Mouse (Mus musculus) right cerebral cortex, postnatal 4 days (tissue): ENCODE data around the gene Fam83c.
"Not testable (repeated sequence)": the region's sequence is repeated elsewhere in the genome, so short reads cannot be mapped to it uniquely, and the experiment has no call there.

Experiments used
- DNase-seq: peaks from one replicate; pipeline ENCODE4 v3.0.0-alpha.2; 2022

The Fam83c gene

GRCm38 (mm10) chr2:155834732-155835131 lies at the start of gene Fam83c:
TSS of gene Fam83c (minus strand) at chr2:155834854.
- DNase-seq, result no peak

- DNase-seq, result no peak
These were observed 47.4 kb upstream of the Fam83c start for GRCm38 (mm10) chr2:155882087-155882486.

- no peak for DNase-seq
These were observed 44.6 kb upstream of the Fam83c start for GRCm38 (mm10) chr2:155878964-155879876.

GRCm38 (mm10) chr2:155873636-155874035 lies 39.0 kb upstream of the Fam83c start:
- no peak for DNase-seq

GRCm38 (mm10) chr2:155872930-155873507 lies 38.4 kb upstream of the Fam83c start:
- no peak for DNase-seq

- no peak for DNase-seq
These were observed 37.8 kb upstream of the Fam83c start for GRCm38 (mm10) chr2:155872486-155872885.

- no peak for DNase-seq
These were observed 35.1 kb upstream of the Fam83c start for GRCm38 (mm10) chr2:155869772-155870171.

- no peak for DNase-seq
These were observed 33.7 kb upstream of the Fam83c start for GRCm38 (mm10) chr2:155868320-155868719.

- no peak for DNase-seq
These were observed 28.7 kb upstream of the Fam83c start for GRCm38 (mm10) chr2:155863301-155863867.

GRCm38 (mm10) chr2:155862573-155863300 lies 28.1 kb upstream of the Fam83c start:
- peak; percentile 25 for DNase-seq

GRCm38 (mm10) chr2:155861581-155861980 lies 26.9 kb upstream of the Fam83c start:
- no peak for DNase-seq

GRCm38 (mm10) chr2:155860102-155860501 lies 25.4 kb upstream of the Fam83c start:
- no peak for DNase-seq

GRCm38 (mm10) chr2:155852536-155852935 lies 17.9 kb upstream of the Fam83c start:
- no peak for DNase-seq

GRCm38 (mm10) chr2:155850120-155850519 lies 15.5 kb upstream of the Fam83c start:
- DNase-seq, result no peak

GRCm38 (mm10) chr2:155849464-155849863 lies 14.8 kb upstream of the Fam83c start:
- DNase-seq, result no peak

- DNase-seq, result peak; percentile 81
These were observed 13.6 kb upstream of the Fam83c start for GRCm38 (mm10) chr2:155848291-155848690.

GRCm38 (mm10) chr2:155846930-155847329 lies 12.3 kb upstream of the Fam83c start:
- DNase-seq, result no peak

- DNase-seq, result no peak
These were observed 4.3 kb upstream of the Fam83c start for GRCm38 (mm10) chr2:155838961-155839360.

GRCm38 (mm10) chr2:155837961-155838360 lies 3.3 kb upstream of the Fam83c start:
- no peak for DNase-seq

- not testable (repeated sequence) for DNase-seq
These were observed 2.6 kb downstream of the Fam83c start for GRCm38 (mm10) chr2:155832087-155832486.

GRCm38 (mm10) chr2:155831302-155831701 lies 3.4 kb downstream of the Fam83c start:
- no peak for DNase-seq

- DNase-seq, result no peak
These were observed 3.8 kb downstream of the Fam83c start for GRCm38 (mm10) chr2:155830841-155831240.
